Mouse (Mus musculus): ENCODE results near the gene Cltc. TPM values are rescaled to one million over a fixed set of nuclear protein-coding genes. Genes with fewer than 3 reads are reported as not detected.
A peak's percentile ranks its signal among the peaks of the same experiment; 100 is the strongest.
"Not testable (repeated sequence)": the region's sequence is repeated elsewhere in the genome, so short reads cannot be mapped to it uniquely, and the experiment has no call there.

Cltc gene
- total RNA-seq (2014; fragmentation: Nextera tagmentation) (500 and 581 TPM in 2 replicates), total RNA-seq (2017) (263 and 265 TPM in 2 replicates), polyA plus RNA-seq (2012) (73.6 and 85.3 TPM in 2 replicates)

DNA sequence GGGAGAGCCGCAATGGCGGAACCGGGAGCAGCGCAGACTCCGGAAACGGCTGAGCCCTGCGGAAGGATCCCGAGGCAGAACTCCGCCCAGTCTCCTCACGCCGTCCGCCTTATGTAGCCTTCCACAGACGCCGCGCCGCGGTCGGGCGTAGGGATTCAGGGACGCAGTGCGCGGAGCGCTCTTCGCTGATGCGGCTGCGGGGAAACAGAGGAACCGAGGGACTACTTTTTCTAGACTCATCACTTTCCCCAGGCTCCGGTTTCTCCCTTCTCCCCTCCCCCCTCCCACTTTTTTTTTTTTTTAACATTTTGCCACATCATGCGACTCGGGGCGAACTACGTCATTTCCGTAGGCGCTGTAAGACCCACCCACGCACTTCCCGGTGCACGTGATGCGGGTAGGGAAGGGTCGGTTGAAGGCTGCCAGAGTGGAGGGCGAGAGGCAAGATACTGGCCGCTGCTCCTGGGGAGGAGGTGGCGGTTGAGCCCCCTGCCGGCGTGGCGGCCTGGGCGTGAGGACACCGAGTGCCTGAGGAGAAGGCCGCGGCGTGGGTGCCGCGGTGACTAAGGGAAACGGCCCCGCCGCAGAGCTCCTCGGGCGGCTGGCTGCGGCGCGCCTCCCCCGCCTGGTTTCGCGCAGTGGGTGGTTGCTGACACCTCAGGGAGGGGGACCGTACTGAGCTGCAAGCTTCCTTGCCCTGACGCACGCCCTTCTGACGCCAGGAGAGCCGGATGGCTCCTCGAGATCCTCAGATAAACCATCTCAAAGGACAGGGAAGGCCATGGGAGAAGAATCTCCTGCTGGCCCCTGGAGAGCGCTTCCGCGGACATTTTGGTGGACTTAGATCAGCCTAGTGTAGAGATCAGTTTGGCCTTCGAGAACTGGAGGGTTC, at the start of gene Cltc:
Gene Cltc (minus strand): TSS at position 86 of the 892 bp plus-strand sequence.
- DNase-seq (ENCODE audit: low spot score): peak; percentile 80
- no peaks in the 10 kb centered on the region for H3K9me3 ChIP-seq (replicated peaks)
- H3K27me3 ChIP-seq (ENCODE audit: insufficient read depth, low read length): no peaks in the 10 kb centered on the region
- peaks cover 12% of the 10 kb centered on the region for H3K36me3 ChIP-seq (replicated peaks)
- peaks cover 48% of the 10 kb centered on the region for H3K4me1 ChIP-seq (ENCODE audit: insufficient read depth, low read depth, low read length)
- peak within 1 kb of the TSS; percentile 93 for H3K4me3 ChIP-seq (ENCODE audit: low read depth, low read length)
- peak; percentile 88 for ATAC-seq (ENCODE audit: extremely low read depth, insufficient number of reproducible peaks, low FRiP score, poor library complexity, severe bottlenecking)
- TF ChIP-seq GATA1 (IDR thresholded peaks at IDR 0.05; ENCODE audit: borderline replicate concordance, low read length) (no peak), POLR2AphosphoS5 (IDR thresholded peaks at IDR 0.05; ENCODE audit: insufficient replicate concordance, low read depth, low read length) (no peak), CTCF (IDR thresholded peaks at IDR 0.05; ENCODE audit: low read depth, low read length) (no peak), GATA2 (IDR thresholded peaks at IDR 0.05; ENCODE audit: borderline replicate concordance, low read depth, low read length) (no peak), TAL1 (conservative IDR thresholded peaks at IDR 0.05; ENCODE audit: low read depth, low read length) (no peak)

DNA sequence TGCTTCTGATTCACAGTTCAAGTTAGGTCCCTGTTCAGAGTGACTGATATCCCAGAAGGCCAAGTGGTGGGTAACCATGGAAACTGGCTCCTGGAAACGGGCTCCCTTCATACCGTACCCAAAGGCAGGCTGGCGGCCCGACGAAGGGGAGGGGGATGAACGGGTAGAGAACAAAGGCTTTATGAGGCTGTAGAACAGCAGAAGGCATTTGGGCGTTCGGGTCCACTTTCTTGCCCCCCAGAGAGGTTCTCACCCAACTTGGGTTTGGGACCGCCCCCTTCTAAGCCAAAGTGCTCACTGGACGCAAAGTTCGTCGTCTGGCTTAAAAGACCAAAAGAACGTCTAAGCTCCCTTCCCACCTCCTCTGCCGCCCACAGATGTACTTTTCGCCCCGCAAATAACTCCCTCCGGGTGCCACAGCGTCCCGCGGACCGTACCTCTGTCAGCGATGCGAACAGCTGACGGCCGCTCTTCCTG, 49.7 kb upstream of the Cltc start:
- peaks cover 17% of the 10 kb centered on the region for H3K4me1 ChIP-seq (ENCODE audit: insufficient read depth, low read depth, low read length)
- no peak for TF ChIP-seq POLR2AphosphoS5 (IDR thresholded peaks at IDR 0.05; ENCODE audit: insufficient replicate concordance, low read depth, low read length)
- no peak for TF ChIP-seq GATA2 (IDR thresholded peaks at IDR 0.05; ENCODE audit: borderline replicate concordance, low read depth, low read length)
- no peak for TF ChIP-seq GATA1 (IDR thresholded peaks at IDR 0.05; ENCODE audit: borderline replicate concordance, low read length)
- TF ChIP-seq TAL1 (conservative IDR thresholded peaks at IDR 0.05; ENCODE audit: low read depth, low read length): no peak
- TF ChIP-seq CTCF (IDR thresholded peaks at IDR 0.05; ENCODE audit: low read depth, low read length): no peak
- DNase-seq (ENCODE audit: low spot score) (peak; percentile 44), ATAC-seq (ENCODE audit: extremely low read depth, insufficient number of reproducible peaks, low FRiP score, poor library complexity, severe bottlenecking) (no peak; the same call in 1 of the 2 replicates)
- no peaks in the 10 kb centered on the region; the same call in none of the 2 replicates for H3K27me3 ChIP-seq (ENCODE audit: insufficient read depth, low read length)
- peak overlapping the region; percentile 99 for H3K4me3 ChIP-seq (ENCODE audit: low read depth, low read length)
- H3K36me3 ChIP-seq (replicated peaks): peaks cover 24% of the 10 kb centered on the region
- H3K9me3 ChIP-seq (replicated peaks): peaks cover 3% of the 10 kb centered on the region

DNA sequence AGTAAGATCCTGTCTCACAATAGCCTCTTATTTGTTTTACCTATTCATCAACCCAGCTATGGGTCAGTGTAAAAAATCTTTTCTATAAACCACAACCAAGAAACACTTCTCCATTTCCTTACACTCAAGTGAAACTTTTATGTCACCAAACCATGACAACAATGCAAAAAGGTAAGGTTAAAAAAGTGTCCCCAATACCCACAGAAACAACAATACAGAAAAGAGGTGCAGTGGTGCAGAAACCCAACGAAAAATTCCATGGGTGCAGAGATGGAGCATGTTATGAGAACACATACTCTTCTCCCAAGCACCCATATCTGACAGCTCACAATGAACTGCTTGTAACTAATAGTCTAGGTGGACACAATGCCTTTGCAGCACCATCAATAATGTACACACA, 36.8 kb upstream of the Cltc start:
- Histone ChIP-seq H3K4me3 (ENCODE audit: low read depth, low read length) (no peak overlapping the region), H3K36me3 (replicated peaks) (peaks cover 41% of the 10 kb centered on the region), H3K9me3 (replicated peaks) (no peaks in the 10 kb centered on the region), H3K4me1 (ENCODE audit: insufficient read depth, low read depth, low read length) (no peaks in the 10 kb centered on the region), H3K27me3 (ENCODE audit: insufficient read depth, low read length) (no peaks in the 10 kb centered on the region)
- TF ChIP-seq POLR2AphosphoS5 (IDR thresholded peaks at IDR 0.05; ENCODE audit: insufficient replicate concordance, low read depth, low read length) (no peak), GATA2 (IDR thresholded peaks at IDR 0.05; ENCODE audit: borderline replicate concordance, low read depth, low read length) (no peak), CTCF (IDR thresholded peaks at IDR 0.05; ENCODE audit: low read depth, low read length) (no peak), TAL1 (conservative IDR thresholded peaks at IDR 0.05; ENCODE audit: low read depth, low read length) (no peak), GATA1 (IDR thresholded peaks at IDR 0.05; ENCODE audit: borderline replicate concordance, low read length) (no peak)
- ATAC-seq (ENCODE audit: extremely low read depth, insufficient number of reproducible peaks, low FRiP score, poor library complexity, severe bottlenecking): no peak
- DNase-seq (ENCODE audit: low spot score): no peak

DNA sequence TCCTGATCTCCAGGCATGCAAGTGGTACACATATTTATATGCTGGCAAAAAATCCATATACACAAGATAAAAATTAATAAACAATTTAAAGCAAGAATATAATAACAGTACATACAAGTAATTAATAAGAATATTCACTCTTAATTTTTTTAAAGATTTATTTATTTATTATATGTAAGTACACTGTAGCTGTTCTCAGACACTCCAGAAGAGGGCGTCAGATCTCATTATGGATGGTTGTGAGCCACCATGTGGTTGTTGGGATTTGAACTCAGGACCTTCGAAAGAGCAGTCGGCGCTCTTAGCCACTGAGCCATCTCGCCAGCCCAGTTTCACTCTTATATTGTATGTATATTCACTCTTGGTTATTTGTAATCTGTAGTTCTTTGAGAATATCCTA, 30.1 kb upstream of the Cltc start:
- DNase-seq (ENCODE audit: low spot score); H3K9me3 ChIP-seq (replicated peaks); H3K27me3 ChIP-seq (ENCODE audit: insufficient read depth, low read length); H3K4me1 ChIP-seq (ENCODE audit: insufficient read depth, low read depth, low read length); H3K4me3 ChIP-seq (ENCODE audit: low read depth, low read length); ATAC-seq (ENCODE audit: extremely low read depth, insufficient number of reproducible peaks, low FRiP score, poor library complexity, severe bottlenecking): not testable (repeated sequence)
- peaks cover 35% of the 10 kb centered on the region for H3K36me3 ChIP-seq (replicated peaks)

DNA sequence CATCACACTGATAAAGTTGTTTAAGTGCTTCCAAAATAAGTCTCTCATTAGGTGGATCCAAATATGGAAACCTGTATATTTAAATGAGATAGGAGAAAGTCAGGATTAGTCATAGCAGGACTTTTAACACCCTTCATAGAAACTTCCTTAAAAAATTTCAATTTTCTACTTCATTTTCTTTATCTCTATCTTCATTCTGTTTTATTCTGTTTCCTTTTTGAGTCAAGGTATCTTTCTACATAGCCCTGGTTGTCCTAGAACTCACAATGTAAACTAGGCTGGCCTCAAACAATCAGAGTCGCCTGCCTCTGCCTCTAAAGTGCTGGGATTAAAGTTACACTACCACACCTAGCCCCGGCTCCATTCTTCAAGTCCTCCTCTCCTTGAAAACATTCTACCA, 28.4 kb upstream of the Cltc start:
- no peak for DNase-seq (ENCODE audit: low spot score)
- no peaks in the 10 kb centered on the region for H3K9me3 ChIP-seq (replicated peaks)
- no peak overlapping the region for H3K4me3 ChIP-seq (ENCODE audit: low read depth, low read length)
- TF ChIP-seq CTCF (IDR thresholded peaks at IDR 0.05; ENCODE audit: low read depth, low read length): no peak
- peaks cover 35% of the 10 kb centered on the region for H3K36me3 ChIP-seq (replicated peaks)
- H3K27me3 ChIP-seq (ENCODE audit: insufficient read depth, low read length): no peaks in the 10 kb centered on the region
- no peaks in the 10 kb centered on the region for H3K4me1 ChIP-seq (ENCODE audit: insufficient read depth, low read depth, low read length)
- ATAC-seq (ENCODE audit: extremely low read depth, insufficient number of reproducible peaks, low FRiP score, poor library complexity, severe bottlenecking): no peak

DNA sequence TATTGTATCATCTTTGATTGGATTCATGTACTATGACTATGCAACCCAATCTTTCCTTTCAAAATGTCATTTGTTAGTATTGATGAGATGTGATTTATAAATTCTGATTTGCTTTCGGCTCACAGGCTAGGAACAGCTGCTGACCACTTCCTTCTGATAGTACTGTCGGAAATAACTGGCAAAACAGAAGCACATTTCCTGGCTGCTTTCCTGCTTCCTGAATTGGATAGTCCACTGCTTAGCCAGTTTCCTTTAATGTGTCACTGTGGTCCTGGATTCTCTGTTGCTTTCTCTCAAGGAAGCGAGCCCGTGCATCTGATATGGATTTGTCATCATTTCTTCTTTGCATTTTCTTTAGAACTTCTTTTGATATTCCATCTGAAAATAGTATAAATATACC, 12.5 kb upstream of the Cltc start:
- Histone ChIP-seq H3K9me3 (replicated peaks) (no peaks in the 10 kb centered on the region), H3K4me3 (ENCODE audit: low read depth, low read length) (no peak overlapping the region), H3K27me3 (ENCODE audit: insufficient read depth, low read length) (no peaks in the 10 kb centered on the region), H3K36me3 (replicated peaks) (peaks cover 39% of the 10 kb centered on the region), H3K4me1 (ENCODE audit: insufficient read depth, low read depth, low read length) (no peaks in the 10 kb centered on the region)
- DNase-seq (ENCODE audit: low spot score) (no peak), ATAC-seq (ENCODE audit: extremely low read depth, insufficient number of reproducible peaks, low FRiP score, poor library complexity, severe bottlenecking) (no peak)
- TF ChIP-seq GATA1 (IDR thresholded peaks at IDR 0.05; ENCODE audit: borderline replicate concordance, low read length) (no peak), TAL1 (conservative IDR thresholded peaks at IDR 0.05; ENCODE audit: low read depth, low read length) (no peak), CTCF (IDR thresholded peaks at IDR 0.05; ENCODE audit: low read depth, low read length) (no peak), GATA2 (IDR thresholded peaks at IDR 0.05; ENCODE audit: borderline replicate concordance, low read depth, low read length) (no peak), POLR2AphosphoS5 (IDR thresholded peaks at IDR 0.05; ENCODE audit: insufficient replicate concordance, low read depth, low read length) (no peak)
